Mouse (Mus musculus) hindbrain, embryonic 16.5 days (tissue): ENCODE measurements around the gene Dock9. TPM values are rescaled to one million over a fixed set of nuclear protein-coding genes. Genes with fewer than 3 reads are reported as not detected.

ENCODE experiments used
- ATAC-seq: fragments of 200-750 bp; cut with Nextera tagmentation; 2 replicates; pipeline ENCODE4 v1.8.0; 2017; ENCODE audit warnings: moderate TSS enrichment, moderate library complexity
- H3K27ac ChIP-seq: fragments of 300-500 bp; sonication (generic); 2 replicates; pipeline ENCODE4 v1.5.1; 2014; ENCODE audit warnings: low read depth, mild to moderate bottlenecking, control low read depth, low read length, moderate library complexity
- H3K27me3 ChIP-seq: fragments of 300-500 bp; sonication (generic); replicated peaks from 2 replicates; pipeline ENCODE4 v1.6.1; 2014; ENCODE audit warnings: low read length; ENCODE audit not compliant: control insufficient read depth, insufficient read depth
- H3K36me3 ChIP-seq: fragments of 300-500 bp; sonication (generic); 2 replicates; pipeline ENCODE4 v1.6.1; 2014; ENCODE audit warnings: mild to moderate bottlenecking, low read length, moderate library complexity, mixed read lengths; ENCODE audit not compliant: control insufficient read depth, insufficient read depth
- H3K4me1 ChIP-seq: fragments of 300-500 bp; sonication (generic); 2 replicates; pipeline ENCODE4 v1.6.1; 2014; ENCODE audit warnings: low read depth, low read length; ENCODE audit not compliant: control insufficient read depth, insufficient read depth
- H3K4me2 ChIP-seq: fragments of 300-500 bp; sonication (generic); 2 replicates; pipeline ENCODE4 v1.6.1; 2014; ENCODE audit warnings: mild to moderate bottlenecking, low read length, control low read depth, moderate library complexity
- H3K4me3 ChIP-seq: fragments of 300-500 bp; sonication (generic); 2 replicates; pipeline ENCODE4 v1.5.1; 2014; ENCODE audit warnings: mild to moderate bottlenecking, low read length, control low read depth, moderate library complexity
- H3K9ac ChIP-seq: fragments of 300-500 bp; sonication (generic); 2 replicates; pipeline ENCODE4 v1.6.1; 2014; ENCODE audit warnings: low read depth, mild to moderate bottlenecking, control low read depth, low read length, moderate library complexity
- H3K9me3 ChIP-seq: fragments of 300-500 bp; sonication (generic); 2 replicates; pipeline ENCODE4 v1.6.1; 2014; ENCODE audit warnings: mild to moderate bottlenecking, low read length, moderate library complexity; ENCODE audit not compliant: control insufficient read depth
- WGBS: fragments of 180-500 bp; shearing (Covaris S2); extraction: QIAGEN DNeasy Blood & Tissue Kit; methylation state at CpG from one replicate; pipeline ENCODE4 v1.1.7; 2014; 5-methylcytosine and 5-hydroxymethylcytosine counted together
- polyA plus RNA-seq: library from polyadenylated mRNA; unstranded; fragments of >200 nt; fragmentation: Nextera tagmentation; extraction: Ambion mirVana; gene quantifications from 2 replicates; pipeline ENCODE4 v1.2.1, GENCODE M21; 2015

The Dock9 gene
- polyA plus RNA-seq, 1 experiment from 2014 or later, result 13.4 TPM

GRCm38 (mm10) chr14:121564656-121565055, 233.0 kb downstream of the Dock9 start:
- Histone ChIP-seq H3K27me3 (no peaks in the 10 kb centered on the region), H3K9ac (no peak overlapping the region), H3K27ac (no peak overlapping the region), H3K4me3 (no peak overlapping the region), H3K9me3 (no peaks in the 10 kb centered on the region), H3K36me3 (peaks cover 7% of the 10 kb centered on the region), H3K4me1 (peaks cover 6% of the 10 kb centered on the region; the same call in 1 of the 2 replicates), H3K4me2 (no peak overlapping the region)
- 32% methylated on average over 7 of the region's 7 CpGs for WGBS
- 0 out of 2 replicates have a peak, but pooled peaks have one; percentile 31 for ATAC-seq

- WGBS, result 62% methylated on average over 4 of the region's 4 CpGs
- no peak overlapping the region for H3K27ac ChIP-seq
Observed at GRCm38 (mm10) chr14:121563954-121564353, 233.7 kb downstream of the Dock9 start.

GRCm38 (mm10) chr14:121559026-121559425, 238.6 kb downstream of the Dock9 start:
- Histone ChIP-seq H3K36me3 (peaks cover 10% of the 10 kb centered on the region), H3K4me3 (no peak overlapping the region), H3K4me1 (no peaks in the 10 kb centered on the region), H3K9me3 (no peaks in the 10 kb centered on the region), H3K4me2 (no peak overlapping the region), H3K9ac (no peak overlapping the region), H3K27ac (no peak overlapping the region), H3K27me3 (no peaks in the 10 kb centered on the region)
- no peak for ATAC-seq
- WGBS, result 71% methylated on average over 13 of the region's 13 CpGs

More at GRCm38 (mm10) chr14:121563954-121564353, 233.7 kb downstream of the Dock9 start:
- H3K36me3 ChIP-seq, result peaks cover 7% of the 10 kb centered on the region
- no peak for ATAC-seq
- no peaks in the 10 kb centered on the region for H3K27me3 ChIP-seq
- H3K4me1 ChIP-seq, result peaks cover 6% of the 10 kb centered on the region; the same call in 1 of the 2 replicates
- H3K4me3 ChIP-seq, result no peak overlapping the region
- no peak overlapping the region for H3K4me2 ChIP-seq
- no peaks in the 10 kb centered on the region for H3K9me3 ChIP-seq
- H3K9ac ChIP-seq, result no peak overlapping the region

- Histone ChIP-seq H3K4me2 (no peak overlapping the region), H3K36me3 (peaks cover 9% of the 10 kb centered on the region), H3K4me1 (no peaks in the 10 kb centered on the region), H3K27me3 (no peaks in the 10 kb centered on the region), H3K27ac (no peak overlapping the region), H3K9me3 (no peaks in the 10 kb centered on the region), H3K9ac (no peak overlapping the region), H3K4me3 (no peak overlapping the region)
- ATAC-seq, result no peak
- WGBS, result 58% methylated on average over 21 of the region's 21 CpGs
Observed at GRCm38 (mm10) chr14:121556401-121557315, 241.0 kb downstream of the Dock9 start.

- no peak for ATAC-seq
- Histone ChIP-seq H3K4me1 (no peaks in the 10 kb centered on the region), H3K9ac (no peak overlapping the region), H3K36me3 (peaks cover 8% of the 10 kb centered on the region), H3K4me2 (no peak overlapping the region), H3K9me3 (no peaks in the 10 kb centered on the region), H3K4me3 (no peak overlapping the region), H3K27ac (no peak overlapping the region), H3K27me3 (no peaks in the 10 kb centered on the region)
Observed at GRCm38 (mm10) chr14:121553785-121554184, 243.9 kb downstream of the Dock9 start.

- H3K9ac ChIP-seq, result no peak overlapping the region
- no peak overlapping the region for H3K27ac ChIP-seq
- H3K4me3 ChIP-seq, result no peak overlapping the region
- no peaks in the 10 kb centered on the region for H3K9me3 ChIP-seq
- H3K27me3 ChIP-seq, result no peaks in the 10 kb centered on the region
- ATAC-seq, result no peak
- H3K4me2 ChIP-seq, result no peak overlapping the region
- peaks cover 5% of the 10 kb centered on the region for H3K36me3 ChIP-seq
- H3K4me1 ChIP-seq, result no peaks in the 10 kb centered on the region
- WGBS, result 82% methylated on average over 5 of the region's 5 CpGs
Observed at GRCm38 (mm10) chr14:121552586-121552985, 245.1 kb downstream of the Dock9 start.

GRCm38 (mm10) chr14:121549834-121550233, 247.8 kb downstream of the Dock9 start:
- H3K4me1 ChIP-seq, result no peaks in the 10 kb centered on the region
- no peak overlapping the region for H3K4me2 ChIP-seq
- H3K36me3 ChIP-seq, result peaks cover 10% of the 10 kb centered on the region
- H3K27ac ChIP-seq, result no peak overlapping the region
- no peaks in the 10 kb centered on the region for H3K9me3 ChIP-seq
- no peak overlapping the region for H3K9ac ChIP-seq
- WGBS, result 75% methylated on average over 6 of the region's 6 CpGs
- ATAC-seq, result no peak
- H3K4me3 ChIP-seq, result no peak overlapping the region
- no peaks in the 10 kb centered on the region for H3K27me3 ChIP-seq

- H3K9me3 ChIP-seq, result no peaks in the 10 kb centered on the region
- no peak overlapping the region for H3K4me2 ChIP-seq
- ATAC-seq, result no peak
- H3K36me3 ChIP-seq, result peaks cover 8% of the 10 kb centered on the region
- no peak overlapping the region for H3K4me3 ChIP-seq
- H3K27ac ChIP-seq, result no peak overlapping the region
- no peaks in the 10 kb centered on the region for H3K27me3 ChIP-seq
- no peak overlapping the region for H3K9ac ChIP-seq
- 52% methylated on average over 7 of the region's 7 CpGs for WGBS
- H3K4me1 ChIP-seq, result no peaks in the 10 kb centered on the region
Observed at GRCm38 (mm10) chr14:121547745-121548144, 249.9 kb downstream of the Dock9 start.

- Histone ChIP-seq H3K4me1 (no peaks in the 10 kb centered on the region), H3K27ac (no peak overlapping the region), H3K9me3 (no peaks in the 10 kb centered on the region), H3K36me3 (peaks cover 8% of the 10 kb centered on the region), H3K27me3 (no peaks in the 10 kb centered on the region), H3K4me3 (no peak overlapping the region), H3K9ac (no peak overlapping the region), H3K4me2 (no peak overlapping the region)
- ATAC-seq, result no peak
- 89% methylated on average over 5 of the region's 5 CpGs for WGBS
Observed at GRCm38 (mm10) chr14:121546621-121547020, 251.0 kb downstream of the Dock9 start.
